Mouse (Mus musculus) cerebellum, adult 11-12 months (tissue): ENCODE data around the gene Tnr.

Source experiments
- DNase-seq: peaks from one replicate; pipeline ENCODE4 v3.0.0; 2022

Tnr gene

DNA sequence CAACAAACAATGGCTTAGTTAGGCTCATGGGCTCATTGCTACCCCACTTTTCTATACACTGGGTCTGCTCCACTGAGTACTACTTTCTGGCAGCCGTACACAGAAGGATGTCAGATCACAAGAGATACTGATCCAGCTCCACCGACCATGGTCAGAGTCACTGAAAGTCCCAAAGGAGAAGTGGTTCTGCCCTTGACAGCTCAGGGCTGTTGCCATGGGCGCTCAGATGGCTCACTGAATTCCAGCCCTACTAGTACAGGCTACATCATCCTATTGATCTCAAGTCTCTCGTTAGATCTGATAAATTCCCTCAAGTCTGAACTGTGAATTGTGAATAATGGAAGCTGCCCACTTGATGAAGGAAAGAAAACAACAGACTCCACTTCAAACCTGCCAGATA lies 207.3 kb downstream of the Tnr start:
- DNase-seq: no peak

DNA sequence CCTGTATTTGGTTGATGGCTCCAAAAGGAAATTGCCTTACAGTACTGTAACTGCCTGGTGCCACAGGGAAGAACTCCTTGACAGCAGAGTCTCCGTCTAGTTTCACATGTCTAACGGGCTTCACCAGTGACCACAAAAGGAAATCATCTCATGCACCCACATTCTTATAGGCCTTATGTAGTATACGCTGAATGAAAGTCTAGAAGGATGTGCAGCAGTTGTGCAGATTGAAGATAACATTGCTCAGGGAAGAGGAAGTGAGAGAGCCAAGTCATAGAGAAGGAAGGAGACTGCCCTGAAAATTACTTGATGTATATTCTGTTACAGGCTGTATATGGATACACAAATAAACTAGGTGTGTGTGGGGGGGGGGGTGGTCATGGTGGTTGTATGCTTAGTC lies 211.5 kb downstream of the Tnr start:
- DNase-seq: no peak

DNA sequence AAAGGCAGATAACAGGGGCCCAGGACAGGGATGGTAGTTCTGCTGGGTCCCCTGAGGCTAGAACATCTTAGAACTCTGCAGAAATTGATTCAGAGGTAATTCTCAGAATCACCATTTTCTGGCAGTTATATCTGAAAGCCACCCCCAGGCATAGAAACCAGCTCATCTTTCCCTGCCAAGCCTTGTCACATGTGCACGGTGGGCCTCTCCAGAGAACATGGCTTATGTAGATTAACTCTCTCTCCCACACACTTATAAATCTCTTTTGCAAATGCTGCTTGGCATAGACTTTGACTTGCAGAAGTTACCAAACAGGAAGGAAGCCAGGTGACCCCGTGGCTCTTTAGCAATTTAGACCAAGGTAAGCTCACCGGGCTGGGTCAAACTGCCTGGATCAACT lies 215.9 kb downstream of the Tnr start:
- no peak for DNase-seq

DNA sequence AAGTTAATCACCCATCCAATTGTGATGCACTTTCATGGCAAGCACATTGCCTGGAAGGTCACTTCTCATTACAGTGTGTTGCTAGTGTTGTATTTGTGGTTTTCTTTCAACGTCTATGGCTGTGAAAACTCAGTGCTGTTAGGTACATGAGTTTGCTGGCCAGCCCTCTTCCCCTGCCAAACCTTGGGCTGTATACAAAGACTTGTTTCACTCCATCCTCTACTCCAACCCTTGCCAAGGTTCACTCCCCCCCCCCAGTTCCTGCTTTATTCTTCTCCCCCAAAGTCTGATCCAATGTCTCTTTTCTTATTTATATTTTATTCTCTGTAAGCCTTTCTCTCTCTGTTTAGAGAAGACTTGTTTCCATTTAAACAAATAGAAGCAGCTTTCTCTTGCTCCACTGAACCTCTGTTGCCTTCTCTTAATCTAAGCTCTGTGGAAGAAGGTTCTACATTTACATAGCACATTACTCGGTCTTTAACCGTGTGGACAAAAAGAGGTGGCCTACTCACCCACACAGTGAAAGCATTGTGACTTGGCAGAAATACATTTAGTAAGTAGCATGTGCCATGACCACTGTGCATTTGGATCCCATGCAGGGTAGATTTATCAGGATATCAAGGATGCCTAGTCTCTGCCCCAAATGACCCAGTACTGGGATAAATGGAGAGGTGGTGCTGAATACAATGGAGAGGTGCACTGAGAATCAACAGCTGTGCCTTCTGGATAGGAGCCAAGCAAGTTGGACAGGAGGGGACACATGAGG lies 217.9 kb downstream of the Tnr start:
- DNase-seq: no peak

DNA sequence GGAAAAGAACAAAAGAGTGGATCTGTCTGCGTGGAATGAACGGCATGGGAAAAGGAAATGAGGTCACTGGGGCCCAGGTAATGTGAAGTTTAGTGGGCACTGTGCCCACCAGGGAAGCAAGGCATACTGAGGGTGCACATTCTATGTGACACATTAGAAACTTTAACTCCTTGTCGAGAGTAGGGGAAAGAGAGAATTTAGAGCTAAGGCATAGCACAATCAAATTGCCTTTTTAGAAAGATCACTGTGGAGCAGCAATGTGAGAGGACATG lies 218.4 kb downstream of the Tnr start:
- DNase-seq: no peak

DNA sequence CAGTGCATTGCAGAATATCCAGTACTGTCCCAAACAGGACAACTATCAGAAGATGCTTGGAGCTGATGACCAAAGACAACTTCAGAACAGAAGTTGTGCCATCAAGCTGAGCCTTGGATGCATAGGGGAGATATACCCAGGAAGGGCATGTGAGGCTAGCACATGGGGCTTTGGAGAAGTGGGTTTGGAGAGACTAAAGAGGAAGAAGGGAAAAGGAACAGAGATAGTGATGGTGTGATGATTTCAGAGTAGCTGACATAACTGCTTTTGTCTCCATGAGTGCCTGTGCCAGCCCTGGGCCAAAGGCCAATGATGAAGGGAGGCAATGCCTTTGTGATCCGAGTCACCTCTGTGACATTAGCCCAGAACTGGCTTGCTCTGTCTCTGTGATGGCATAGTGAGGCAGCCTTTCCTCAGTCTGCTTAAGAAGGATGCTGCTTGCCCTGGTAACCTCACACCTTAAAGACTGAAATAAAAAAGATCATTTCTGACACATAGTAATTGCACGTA lies 220.2 kb downstream of the Tnr start:
- no peak for DNase-seq

DNA sequence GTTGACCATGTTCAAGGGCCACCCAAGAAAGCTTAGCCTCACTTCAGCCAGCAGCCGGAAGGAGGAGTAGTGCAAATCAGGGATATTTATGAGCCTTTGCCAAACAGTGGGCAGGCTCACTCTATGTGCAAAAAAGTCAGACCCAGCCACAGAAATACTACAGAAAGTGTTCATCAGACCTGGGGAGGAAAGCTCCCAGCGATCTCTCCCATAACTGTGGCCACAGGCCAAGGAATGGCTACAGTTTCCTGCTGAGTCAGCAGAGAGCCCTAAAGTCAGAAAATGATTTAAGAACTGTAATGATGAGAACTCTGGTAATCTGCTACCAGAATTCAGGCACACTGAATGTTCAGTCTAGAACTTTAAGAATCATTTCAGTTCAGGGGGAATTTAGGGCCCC lies 221.7 kb downstream of the Tnr start:
- no peak for DNase-seq

DNA sequence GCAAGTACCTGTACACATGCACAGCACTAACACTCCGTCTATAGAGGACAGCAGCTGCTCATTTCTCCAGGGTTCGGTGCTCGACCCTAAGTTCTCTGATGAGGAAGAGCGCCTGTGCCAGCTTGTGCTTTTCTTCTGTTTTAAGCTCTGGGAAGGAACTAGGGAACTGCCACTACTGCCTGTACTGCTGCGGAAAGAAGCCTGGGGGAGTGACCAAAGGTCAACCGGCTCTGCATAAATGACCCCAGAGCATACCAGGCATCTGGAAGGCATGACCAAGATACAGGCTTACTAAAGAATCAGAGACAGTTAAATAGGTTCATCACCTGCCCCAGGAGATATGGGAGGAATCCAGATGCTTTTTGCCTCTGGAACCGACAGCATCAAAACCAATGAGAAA lies 224.4 kb downstream of the Tnr start:
- no peak for DNase-seq

DNA sequence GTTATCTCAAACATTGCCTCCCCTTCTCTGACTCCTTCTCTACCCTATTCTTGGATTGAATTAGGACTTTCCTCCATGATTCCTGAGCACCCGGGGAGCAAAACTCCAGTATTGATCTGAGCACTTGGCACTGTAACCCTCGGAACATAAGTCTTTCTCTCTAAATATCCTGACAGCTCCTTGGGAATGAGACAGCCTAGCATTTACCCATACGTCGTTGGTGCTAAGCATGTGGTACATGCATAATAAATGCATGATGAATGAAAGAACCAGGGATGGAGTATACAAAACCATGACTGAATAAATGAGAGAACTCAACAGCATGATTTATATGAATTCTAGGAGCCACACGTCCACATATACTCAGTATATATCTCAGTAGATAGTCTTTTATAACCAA lies 226.8 kb downstream of the Tnr start:
- DNase-seq: no peak

DNA sequence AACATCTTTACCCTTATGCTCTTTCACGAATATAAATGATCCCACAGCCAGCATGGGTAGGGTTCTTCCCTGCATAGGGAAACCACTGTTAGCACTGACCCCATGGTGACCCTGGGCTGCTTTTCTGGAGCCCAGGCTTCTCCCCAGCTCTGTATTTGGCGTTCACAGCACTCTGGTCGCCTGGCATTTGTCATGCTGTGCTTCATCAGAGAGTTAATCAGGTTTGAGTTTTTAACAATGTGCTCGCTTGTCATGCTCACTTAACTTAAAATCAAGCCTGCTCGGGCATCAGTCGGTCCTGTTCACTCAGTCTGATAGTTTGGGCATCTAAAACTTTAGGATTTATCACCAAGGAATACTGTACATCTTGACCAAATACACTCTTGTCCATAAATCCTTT lies 227.3 kb downstream of the Tnr start:
- no peak for DNase-seq

DNA sequence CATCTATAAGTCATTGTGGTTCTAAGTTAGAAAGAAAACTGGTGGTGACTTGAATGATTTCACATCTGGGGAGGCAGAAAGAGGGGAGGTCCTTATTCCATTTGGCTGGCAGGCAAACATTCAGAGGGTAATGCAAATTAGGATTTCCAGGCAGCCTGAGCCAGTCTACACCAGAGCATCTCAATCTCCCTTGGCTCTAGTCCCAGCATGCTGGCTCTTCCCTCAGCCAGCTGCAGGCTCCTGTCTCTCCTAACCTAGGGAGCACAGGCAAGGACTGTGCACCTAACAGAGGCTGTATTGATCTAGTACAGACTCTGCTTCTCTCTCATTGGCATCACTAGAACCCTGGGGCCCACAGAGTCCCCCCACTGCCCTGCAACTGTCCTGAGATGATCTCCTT lies 237.4 kb downstream of the Tnr start:
- peak; percentile 14 for DNase-seq

DNA sequence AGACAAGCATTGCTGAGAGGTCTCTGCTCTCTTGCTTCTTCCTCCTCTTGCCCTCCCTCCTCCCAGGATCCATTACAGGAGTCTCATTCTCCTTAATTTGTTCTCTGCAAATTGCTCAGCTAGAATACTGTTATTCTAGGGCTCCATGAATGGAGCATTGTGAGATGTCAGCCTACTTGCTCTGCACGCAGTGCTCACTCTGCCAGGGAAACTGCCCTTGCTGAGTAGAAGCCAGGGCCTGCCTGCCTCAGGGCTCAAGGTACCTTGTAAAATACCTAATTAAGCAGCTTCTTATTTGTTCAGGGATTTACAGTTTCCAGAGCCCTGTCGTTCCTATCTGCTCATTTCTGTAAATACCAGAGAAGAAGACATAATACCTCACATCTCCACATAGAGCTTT lies 240.3 kb downstream of the Tnr start:
- DNase-seq: no peak

DNA sequence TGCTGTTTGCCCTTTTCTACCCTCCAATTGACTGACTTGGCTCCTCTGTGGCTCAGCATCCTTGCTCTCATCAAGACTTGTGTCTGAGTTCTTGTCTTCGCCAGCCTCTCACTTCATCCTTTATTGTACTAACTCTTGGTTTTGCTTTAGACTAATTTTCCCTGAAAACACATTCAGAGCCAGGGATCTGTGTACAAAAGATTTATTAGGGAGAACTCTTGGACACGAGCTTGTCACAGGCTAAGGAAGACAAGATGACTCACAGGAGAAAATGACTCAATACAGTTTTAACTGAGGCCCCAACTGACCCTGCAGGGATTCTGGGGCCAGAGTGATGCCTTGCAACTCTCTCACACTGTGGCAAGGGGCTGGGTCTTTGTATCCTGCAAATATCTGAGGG lies 241.3 kb downstream of the Tnr start:
- DNase-seq: no peak

DNA sequence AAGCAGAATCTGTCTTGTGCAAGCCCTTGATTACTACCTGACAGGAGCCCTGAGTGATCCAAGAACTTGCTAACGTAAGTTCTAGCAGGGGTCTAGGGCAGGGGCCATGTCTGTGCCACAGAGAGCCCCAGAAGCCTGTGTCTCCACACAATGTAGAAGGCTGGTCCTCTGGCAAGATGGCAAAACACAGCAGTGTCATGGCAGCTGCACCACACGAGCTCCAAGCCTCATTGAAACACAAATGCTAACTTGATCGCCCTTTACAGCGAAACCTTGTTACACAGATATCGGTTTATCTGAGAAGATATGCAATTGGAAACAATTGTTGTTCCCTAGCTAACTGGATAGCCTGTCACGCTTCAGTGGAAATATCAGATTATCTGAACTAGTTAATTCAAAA lies 246.4 kb downstream of the Tnr start:
- no peak for DNase-seq

DNA sequence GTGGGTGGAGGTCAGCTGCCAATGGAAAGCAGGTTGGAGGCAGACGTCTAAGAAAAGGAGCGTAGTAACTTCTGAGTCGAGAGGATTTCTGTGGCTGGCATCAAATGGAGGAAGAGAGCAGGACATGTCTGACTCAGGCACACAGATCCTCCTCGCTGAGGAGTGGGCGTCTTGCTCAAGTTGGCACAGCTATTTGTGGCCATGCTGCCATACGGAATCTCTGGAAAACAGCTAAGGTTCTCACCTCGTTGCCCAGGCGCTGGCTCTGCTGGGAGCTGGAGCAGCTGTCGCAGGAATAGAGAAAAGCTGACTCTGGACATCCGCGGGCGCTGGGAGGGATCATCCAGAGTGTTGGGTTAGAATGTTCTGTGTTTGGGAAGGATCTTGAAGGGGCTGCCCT lies 250.1 kb downstream of the Tnr start:
- no peak for DNase-seq

DNA sequence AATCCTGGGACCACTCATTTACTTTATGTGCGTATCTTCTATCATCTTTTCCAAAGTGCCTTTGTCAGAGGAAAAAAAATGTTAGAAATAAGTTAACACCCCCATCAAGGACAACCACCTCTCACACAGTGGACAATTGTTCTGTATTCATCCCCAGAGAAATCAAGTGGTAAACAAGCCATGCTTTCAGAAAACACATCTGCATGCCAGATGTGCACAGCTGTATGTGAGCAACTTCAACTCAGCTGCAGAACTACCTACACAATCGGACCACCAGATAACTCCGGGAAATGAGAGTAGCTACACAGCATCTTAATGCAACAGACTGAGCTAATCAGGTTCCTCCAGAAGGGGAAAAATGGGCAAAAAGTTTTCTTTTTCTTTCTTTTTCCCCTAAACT lies 251.6 kb downstream of the Tnr start:
- DNase-seq: no peak

DNA sequence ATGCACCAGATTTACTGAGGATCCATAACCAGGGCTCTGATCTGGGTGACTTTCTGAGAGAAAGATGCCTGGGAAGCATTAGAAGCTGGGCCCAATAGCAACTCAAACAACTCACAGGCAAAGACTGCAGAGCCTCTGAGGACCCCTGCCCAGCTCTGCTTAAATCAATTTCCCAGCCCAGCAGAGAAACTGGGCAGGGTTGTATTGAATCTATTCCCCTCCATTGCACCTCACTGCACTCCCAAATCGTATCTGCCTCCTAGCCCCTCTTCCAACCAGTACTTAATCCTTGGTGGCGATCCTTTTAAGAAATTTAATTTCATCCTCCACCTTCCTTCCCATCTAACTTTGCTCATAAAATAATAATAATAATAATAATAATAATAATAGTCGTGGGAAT lies 253.5 kb downstream of the Tnr start:
- no peak for DNase-seq

DNA sequence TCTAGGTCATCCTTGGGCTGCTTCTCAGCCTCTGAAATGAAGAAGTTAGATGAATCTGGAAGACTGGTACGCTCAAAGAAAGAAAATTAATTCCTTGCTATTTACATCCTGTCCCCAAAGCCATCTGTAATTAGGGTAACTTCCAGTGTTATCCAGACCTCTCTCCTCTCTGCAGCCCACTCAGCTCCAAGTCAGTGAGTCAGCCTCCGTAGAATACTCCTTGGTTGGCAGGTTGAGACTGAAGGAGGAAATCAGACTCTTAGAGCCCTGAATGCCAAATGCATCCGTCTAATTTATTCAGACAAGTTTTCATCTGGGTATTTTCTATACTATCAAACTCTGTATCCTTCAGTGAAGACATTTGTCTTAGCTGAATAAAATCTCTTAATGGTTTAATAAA lies 255.9 kb downstream of the Tnr start:
- DNase-seq: no peak

DNA sequence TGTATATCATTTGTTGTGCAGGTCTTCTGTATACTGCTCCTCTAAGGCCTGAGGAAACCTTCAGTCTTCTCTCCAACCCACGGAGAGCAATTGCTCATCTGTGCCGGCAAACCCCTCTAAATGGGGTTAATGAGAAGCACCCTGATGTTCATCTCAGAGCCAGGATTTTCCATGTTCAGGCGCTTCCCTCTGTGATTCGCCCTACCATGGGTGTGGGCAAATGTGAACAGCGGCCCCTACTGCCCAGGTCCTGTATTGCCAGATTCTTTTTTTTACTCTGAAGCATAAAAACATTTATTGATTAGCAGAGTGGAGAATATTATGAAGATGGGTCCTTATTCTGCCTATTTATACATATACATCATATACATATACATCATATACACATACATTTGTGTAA lies 260.3 kb downstream of the Tnr start:
- peak; percentile 44 for DNase-seq

DNA sequence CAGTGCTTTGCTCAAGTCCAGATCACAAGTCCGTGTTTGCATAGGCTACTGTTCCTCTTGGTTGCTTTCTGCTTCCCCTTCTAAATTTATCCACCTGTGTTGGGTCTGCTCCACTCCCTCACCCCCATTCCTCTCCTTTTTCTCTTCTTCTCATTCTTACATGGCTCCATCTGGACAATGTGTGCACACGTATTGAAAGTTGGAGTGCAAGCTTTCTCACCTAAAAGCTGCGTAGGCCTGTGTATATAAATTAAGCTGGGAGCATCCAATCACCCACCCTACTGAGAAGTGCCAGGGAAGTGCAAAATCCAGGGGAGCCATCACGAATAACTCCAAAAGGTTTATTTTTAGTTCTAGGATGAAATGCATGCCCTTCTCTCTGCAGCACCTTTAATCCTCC lies 264.7 kb downstream of the Tnr start:
- no peak for DNase-seq

DNA sequence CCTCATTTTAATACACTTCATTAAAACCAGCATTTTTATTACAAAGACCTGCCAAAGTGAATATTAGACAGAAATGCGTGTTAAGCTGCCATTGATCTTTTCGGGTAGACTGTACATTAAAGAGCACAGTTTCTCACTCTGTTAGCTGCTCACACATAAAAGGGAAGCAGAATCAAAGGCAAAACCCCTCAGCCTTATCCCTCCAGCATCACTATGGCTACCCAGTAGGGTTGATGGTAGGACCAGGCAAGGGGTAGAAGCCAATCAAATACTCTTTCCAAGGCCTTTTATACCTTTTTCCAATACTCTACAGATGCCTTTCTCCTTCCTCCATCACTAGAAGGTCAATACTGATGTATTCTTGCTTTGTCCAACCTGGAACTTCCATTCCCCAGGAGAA lies 269.0 kb downstream of the Tnr start:
- DNase-seq: no peak

DNA sequence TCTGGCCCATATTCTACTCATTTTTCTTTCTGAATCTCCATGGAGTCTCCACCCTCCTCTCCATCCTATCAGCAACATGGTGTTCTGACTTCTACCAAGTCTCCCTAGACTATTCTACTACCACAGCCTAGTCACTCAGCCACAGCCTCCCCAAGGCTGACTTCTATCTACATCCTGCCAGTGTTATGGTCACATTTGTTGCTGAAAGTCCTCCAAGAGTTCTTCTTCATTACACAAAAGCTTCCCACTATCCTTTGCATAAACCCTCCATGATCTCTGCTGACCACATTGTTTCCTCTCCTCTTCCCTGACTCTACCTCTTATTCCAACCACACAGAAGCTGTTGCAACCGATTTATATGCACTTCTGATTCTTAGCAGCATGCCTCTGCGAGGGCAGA lies 272.5 kb downstream of the Tnr start:
- no peak for DNase-seq

DNA sequence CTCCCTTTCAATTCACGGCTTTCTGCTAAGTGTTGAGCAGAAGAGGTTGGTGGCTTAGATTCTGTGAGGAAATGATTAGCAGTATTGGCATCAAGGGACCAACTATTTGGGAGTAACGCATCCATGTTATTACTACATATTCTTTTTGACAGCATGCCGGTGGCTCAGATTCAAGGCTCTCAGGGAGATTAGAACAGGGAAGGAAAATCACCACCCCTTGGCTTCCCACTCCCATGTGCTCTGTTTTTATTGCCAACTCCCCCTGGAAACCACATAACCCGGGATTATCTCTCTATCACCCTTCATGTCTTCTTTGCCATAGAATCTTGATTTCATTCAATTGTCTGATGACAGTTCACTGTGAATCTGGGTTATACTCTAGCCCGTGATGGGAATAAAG lies 276.8 kb downstream of the Tnr start:
- DNase-seq: no peak

DNA sequence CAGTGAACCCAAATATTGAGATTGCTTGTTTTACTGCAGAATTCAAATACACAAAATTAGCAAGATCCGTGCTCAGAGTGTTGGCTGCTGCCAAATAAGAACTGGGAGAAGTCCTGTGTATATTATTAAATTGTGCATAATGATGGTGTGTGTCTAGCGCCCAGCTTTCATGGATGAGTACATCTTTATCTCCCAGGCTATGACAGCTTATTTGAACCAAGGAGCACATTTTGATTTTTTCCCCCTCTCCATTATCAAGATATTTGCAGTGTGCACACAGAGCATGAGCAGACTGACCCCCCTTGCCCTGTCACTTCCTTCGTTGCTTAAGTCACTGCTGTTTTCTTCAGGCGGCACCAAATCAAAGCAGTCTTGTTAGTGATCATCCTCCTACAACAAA lies 278.2 kb downstream of the Tnr start:
- DNase-seq: no peak

DNA sequence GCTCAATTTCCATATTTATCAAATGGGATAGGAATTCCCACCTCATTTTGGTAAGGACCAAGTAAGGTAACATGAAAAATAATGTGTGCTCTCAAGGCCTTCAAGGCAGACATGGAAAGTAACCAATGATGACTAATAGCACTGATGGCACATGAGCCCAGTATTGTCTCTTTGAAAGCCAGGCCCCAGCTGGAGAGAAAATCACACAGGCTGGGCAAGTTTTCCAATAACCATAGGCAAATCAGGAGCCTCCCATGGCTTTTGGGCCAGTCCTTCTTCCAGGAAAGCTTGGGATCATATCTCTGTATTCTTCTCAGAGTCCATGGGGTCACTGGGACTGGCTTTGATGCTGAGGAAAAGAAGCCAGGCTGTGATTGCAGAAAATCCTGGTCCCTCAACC lies 280.1 kb downstream of the Tnr start:
- DNase-seq: no peak

DNA sequence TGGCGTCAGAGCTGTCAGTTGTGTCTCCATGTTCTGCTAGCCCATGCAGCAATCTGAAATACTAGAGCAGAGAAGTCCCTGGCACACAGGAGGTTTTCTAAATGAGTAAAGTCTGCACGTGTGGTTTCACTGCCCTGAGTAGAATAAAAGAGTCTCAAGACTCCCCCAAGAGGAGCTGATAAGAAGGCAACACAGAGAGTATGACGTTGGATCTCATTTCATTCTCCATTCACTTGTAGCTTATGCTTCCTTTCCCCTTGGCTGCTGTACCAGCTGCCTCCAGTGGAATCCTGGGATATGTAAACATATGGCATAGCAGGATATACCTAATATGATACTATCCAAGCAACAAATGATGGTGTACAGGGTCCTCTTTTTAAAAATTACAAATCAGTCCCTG lies 285.9 kb downstream of the Tnr start:
- no peak for DNase-seq
